Mouse (Mus musculus) hematopoietic multipotent progenitor cell, adult 10-12 weeks (in vitro differentiated cells): Measurements from ENCODE around the gene Cdh5. TPM values are rescaled to one million over a fixed set of nuclear protein-coding genes. Genes with fewer than 3 reads are reported as not detected.

ENCODE experiments used
- polyA plus RNA-seq: library from polyadenylated mRNA; stranded (reverse); fragments of >175 nt; gene quantifications from 2 replicates; pipeline ENCODE4 v1.2.3, GENCODE M21; 2012; ENCODE audit warnings: low replicate concordance

Gene Cdh5
- polyA plus RNA-seq = 1.2 and 5.4 TPM in 2 replicates

GRCm38 (mm10) chr8:104101415-104101814 lies at the start of gene Cdh5:
TSS of gene Cdh5 (plus strand) at chr8:104101625.

DNA sequence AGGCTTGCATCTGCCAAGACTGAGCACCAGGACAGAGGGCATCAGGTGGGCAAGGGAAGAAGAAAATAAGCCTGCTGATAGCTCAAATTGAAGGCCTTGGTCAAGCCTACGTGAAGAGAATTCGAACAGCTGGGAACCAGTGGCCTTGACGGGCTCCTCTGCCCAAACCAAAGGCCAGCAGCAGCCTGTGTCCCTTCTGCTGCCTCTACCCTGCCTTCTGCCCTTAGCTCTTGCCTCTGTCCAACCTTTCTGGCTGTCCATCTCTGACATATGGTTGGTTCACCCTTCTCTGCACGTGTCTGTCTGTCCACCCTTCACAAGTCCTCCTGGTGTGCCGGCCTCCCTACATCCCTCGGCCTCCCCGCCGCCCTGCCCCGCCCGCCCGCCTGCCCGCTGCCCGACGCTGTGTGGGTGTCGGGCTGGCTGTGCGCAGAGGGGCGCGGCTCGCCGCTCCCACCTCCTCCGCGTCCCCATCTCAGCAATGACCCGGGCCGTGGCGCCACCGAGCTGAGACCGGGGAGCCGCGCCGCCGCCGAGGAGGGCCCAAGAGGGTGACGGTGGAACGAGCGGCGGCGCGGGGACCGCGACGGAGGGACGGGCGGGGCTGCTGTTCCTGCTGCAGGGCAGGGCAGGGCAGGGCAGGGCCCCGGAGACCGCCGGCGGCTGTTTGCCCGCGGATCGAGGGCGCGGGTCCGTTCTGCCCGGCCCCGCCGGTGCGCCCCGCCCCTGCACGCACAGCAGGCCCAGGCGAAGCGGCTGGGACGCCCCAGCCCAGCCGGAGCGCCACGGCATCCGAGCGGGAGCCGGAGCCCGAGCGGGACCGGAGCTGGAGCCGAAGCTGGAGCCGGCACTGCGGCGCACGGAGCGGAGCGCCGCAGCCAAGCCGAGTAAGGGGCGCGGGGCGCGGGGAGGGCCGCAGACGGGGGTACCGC lies 69.0 kb downstream of the Cdh5 start, which contains the start of gene Bean1:
Gene Bean1, plus strand, starts transcription at position 325 of the 932 bp plus-strand sequence.

Other genes with a start within 250 kb of the Cdh5 start
- gene Bean1, start 68.8 kb downstream of the Cdh5 start, polyA plus RNA-seq = 0.13 TPM in 1 of 2 replicates, not detected in the other
- 71.7 and 79.9 TPM in 2 replicates for gene Tk2, start 146.9 kb downstream of the Cdh5 start, polyA plus RNA-seq
- 11.3 and 21.4 TPM in 2 replicates for gene Cklf, start 149.2 kb downstream of the Cdh5 start, polyA plus RNA-seq
- 0.25 TPM in 1 of 2 replicates, not detected in the other for gene Cmtm2a, start 191.6 kb downstream of the Cdh5 start, polyA plus RNA-seq
- not detected in 2 replicates for gene Gm45711, start 208.5 kb downstream of the Cdh5 start, polyA plus RNA-seq
- gene Cmtm1, start 208.5 kb downstream of the Cdh5 start, polyA plus RNA-seq = not detected in 2 replicates
- not detected in 2 replicates for gene Gm11020, start 219.9 kb downstream of the Cdh5 start, polyA plus RNA-seq
- gene Cmtm2b, start 220.6 kb downstream of the Cdh5 start, polyA plus RNA-seq = not detected in 2 replicates
- gene Cmtm3, start 237.8 kb downstream of the Cdh5 start, polyA plus RNA-seq = 59.0 and 140 TPM in 2 replicates